Mouse (Mus musculus) forebrain, embryonic 15.5 days (tissue): ENCODE data around the gene Rars. TPM values are rescaled to one million over a fixed set of nuclear protein-coding genes. Genes with fewer than 3 reads are reported as not detected.

Experiments
- ATAC-seq: fragments of 200-750 bp; cut with Nextera tagmentation; replicated peaks from 2 replicates; pipeline ENCODE4 v1.8.0; 2017; ENCODE audit warnings: mild to moderate bottlenecking, moderate TSS enrichment, moderate library complexity
- H3K27ac ChIP-seq: fragments of 300-500 bp; sonication (generic); replicated peaks from 2 replicates; pipeline ENCODE4 v1.5.1; 2015; ENCODE audit warnings: mild to moderate bottlenecking, inconsistent platforms
- H3K27me3 ChIP-seq: fragments of 300-500 bp; sonication (generic); 2 replicates; pipeline ENCODE4 v1.6.1; 2015; ENCODE audit warnings: inconsistent platforms
- H3K36me3 ChIP-seq: fragments of 300-500 bp; sonication (generic); 2 replicates; pipeline ENCODE4 v1.6.1; 2015; ENCODE audit warnings: mild to moderate bottlenecking, inconsistent platforms
- H3K4me1 ChIP-seq: fragments of 300-500 bp; sonication (generic); 2 replicates; pipeline ENCODE4 v1.6.1; 2015; ENCODE audit warnings: inconsistent platforms
- H3K4me2 ChIP-seq: fragments of 300-500 bp; sonication (generic); replicated peaks from 2 replicates; pipeline ENCODE4 v1.6.1; 2015; ENCODE audit warnings: mild to moderate bottlenecking, inconsistent platforms
- H3K4me3 ChIP-seq: fragments of 300-500 bp; sonication (generic); 2 replicates; pipeline ENCODE4 v1.5.1; 2015; ENCODE audit warnings: mild to moderate bottlenecking, inconsistent platforms
- H3K9ac ChIP-seq: fragments of 300-500 bp; sonication (generic); replicated peaks from 2 replicates; pipeline ENCODE4 v1.6.1; 2015; ENCODE audit warnings: mild to moderate bottlenecking, inconsistent platforms
- H3K9me3 ChIP-seq: fragments of 300-500 bp; sonication (generic); 2 replicates; pipeline ENCODE4 v1.6.1; 2016; ENCODE audit warnings: inconsistent platforms
- WGBS: fragments of 180-500 bp; shearing (Covaris S2); methylation state at CpG from one replicate; pipeline ENCODE4 v1.1.7; 2015; ENCODE audit warnings: mixed read lengths; 5-methylcytosine and 5-hydroxymethylcytosine counted together
- microRNA counts: library from miRNA; unstranded; fragments of <30 nt; microRNA quantifications from one replicate; lab custom pipeline; 2016
- microRNA-seq: library from miRNA; unstranded; fragments of <30 nt; microRNA quantifications from one replicate; pipeline ENCODE4, GENCODE M21; 2016
- polyA plus RNA-seq: library from polyadenylated mRNA; unstranded; fragments of >200 nt; fragmentation: Nextera tagmentation; extraction: Ambion mirVana; gene quantifications from 2 replicates; pipeline ENCODE4 v1.2.1, GENCODE M21; 2015

Rars gene
- polyA plus RNA-seq, 1 experiment from 2014 or later, result 71.9 TPM

- H3K4me2 ChIP-seq, result no peak overlapping the region
- H3K4me1 ChIP-seq, result 0 out of 2 replicates have a peak, but pooled peaks cover 4% of the 10 kb centered on the region
- no peaks in the 10 kb centered on the region for H3K9me3 ChIP-seq
- 89% methylated on average over 7 of the region's 7 CpGs for WGBS
- no peak for ATAC-seq
- H3K36me3 ChIP-seq, result no peaks in the 10 kb centered on the region
- H3K9ac ChIP-seq, result no peak overlapping the region
- no peak overlapping the region for H3K4me3 ChIP-seq
- no peak overlapping the region for H3K27ac ChIP-seq
- no peaks in the 10 kb centered on the region for H3K27me3 ChIP-seq
These were observed 74.2 kb downstream of the Rars start for GRCm38 (mm10) chr11:35760001-35760626.

MicroRNAs within 50 kb of the gene (microRNA counts, 519-probe panel; counts per million panel counts)
- 4,047 counts per million, percentile 92 among the panel's probes with 10 or more counts for microRNA mmu-miR-103 (lab: Ali Mortazavi, UCI)

Small RNAs within 50 kb of the gene (microRNA-seq; reads per million reads assigned to microRNA genes)
- gene Mir103-1, result 4.2 reads per million, percentile 15 among the genes with 10 or more reads in this experiment

Other genes starting within 250 kb of the Rars start
- 23.1 and 24.2 TPM in 2 replicates for gene Pank3, start 65.0 kb downstream of the Rars start, polyA plus RNA-seq
- gene Fbll1, start 35.6 kb downstream of the Rars start, polyA plus RNA-seq, result 15.6 and 20.8 TPM in 2 replicates
- gene Wwc1, start 146.0 kb upstream of the Rars start, polyA plus RNA-seq, result 15.6 and 22.2 TPM in 2 replicates